23 mouse cellular contexts compared by ENCODE assay signal in genomic region chr1:165668904-165669303, GRCm38 (mm10). TPM values are rescaled to one million over a fixed set of nuclear protein-coding genes. Genes with fewer than 3 reads are reported as not detected.
DNase-seq lines count a peak whose midpoint lies in the region; ATAC-seq and TF ChIP-seq lines count a peak whose summit lies in the region.
"Had no signal": no experiment of that assay in that cellular context is flagged by ENCODE, and none has a peak within 500 bp of the region (broad histone marks: within the 10 kb centered on the region; RNA-seq: fewer than 3 reads in every experiment).

No protein-coding gene starts in this region.

- no peak overlapping the region for H3K4me3 ChIP-seq in forebrain, embryonic 10.5 days
- no peak overlapping the region for H3K4me3 ChIP-seq in forebrain, embryonic 15.5 days
- H3K4me3 ChIP-seq in heart, embryonic 14.5 days (ENCODE audit: control insufficient read depth in 1 of 2, insufficient read depth in 1 of 2, low read depth in 1 of 2, low read length in 2 of 2), result no peak overlapping the region
- H3K4me3 ChIP-seq in lung, postnatal 0 days (ENCODE audit: low read depth, low read length), result no peak overlapping the region
- H3K4me3 ChIP-seq: embryonic facial prominence, embryonic 10.5 days; forebrain, embryonic 13.5 days; hindbrain, embryonic 10.5 days; limb, embryonic 13.5 days; liver, embryonic 13.5 days; megakaryocyte, embryonic 14.5 days; neural tube, embryonic 13.5 days had no signal

- H3K9me3 ChIP-seq in forebrain, embryonic 10.5 days, result no peaks in the 10 kb centered on the region
- no peaks in the 10 kb centered on the region for H3K9me3 ChIP-seq in forebrain, embryonic 15.5 days
- no peaks in the 10 kb centered on the region for H3K9me3 ChIP-seq in heart, embryonic 14.5 days (ENCODE audit: control insufficient read depth, low read length)
- no peaks in the 10 kb centered on the region for H3K9me3 ChIP-seq in lung, postnatal 0 days (ENCODE audit: low read length)
- H3K9me3 ChIP-seq: embryonic facial prominence, embryonic 10.5 days; forebrain, embryonic 13.5 days; hindbrain, embryonic 10.5 days; limb, embryonic 13.5 days; liver, embryonic 13.5 days; megakaryocyte, embryonic 14.5 days; neural tube, embryonic 13.5 days had no signal

- no peak for DNase-seq in forebrain, embryonic 10.5 days (ENCODE audit: extremely low spot score, low spot score)
- no peak for DNase-seq in heart, adult 9 months (ENCODE audit: low spot score in 2 of 2)
- no peak for DNase-seq in lung, postnatal 0 days (ENCODE audit: low spot score)
- DNase-seq in lung, postnatal 25 days (ENCODE audit: low spot score), result no peak
- DNase-seq in splenic B cell, adult 2 months (ENCODE audit: low read depth, low spot score), result peak; percentile 34
- DNase-seq in left cerebral cortex, postnatal 25 days (ENCODE audit: low spot score in 2 of 2), result no peak
- DNase-seq: cerebellum, adult 8-10 months; gastrocnemius, postnatal 14 days; kidney, adult 9 months; kidney, postnatal 4 days; liver, embryonic 13.5 days; lung, postnatal 14 days; midbrain, embryonic 14.5 days; right cerebral cortex, adult 18-20 months; thymus, postnatal 36 days had no signal

- intact Hi-C loops in left cerebral cortex, postnatal 25 days (cut with DNase I), result loop anchor here (10.0 kb wide), 1 partner anchor 486 kb away; no protein-coding TSS in a partner anchor

- peaks cover 9% of the 10 kb centered on the region; the same call in 1 of the 2 replicates for H3K4me1 ChIP-seq in forebrain, embryonic 10.5 days
- no peaks in the 10 kb centered on the region for H3K4me1 ChIP-seq in forebrain, embryonic 15.5 days
- H3K4me1 ChIP-seq in heart, embryonic 14.5 days (ENCODE audit: control insufficient read depth in 2 of 2, insufficient read depth in 2 of 2, low read length in 2 of 2), result peaks cover 38 to 84% of the 10 kb centered on the region in 2 experiments
- H3K4me1 ChIP-seq in lung, postnatal 0 days (ENCODE audit: insufficient read depth, low read depth, low read length), result no peaks in the 10 kb centered on the region
- H3K4me1 ChIP-seq: forebrain, embryonic 13.5 days; liver, embryonic 13.5 days had no signal

- ATAC-seq in forebrain, embryonic 15.5 days (replicated peaks), result no peak
- no peak for ATAC-seq in heart, embryonic 14.5 days (ENCODE audit: insufficient number of reproducible peaks, insufficient read depth, low FRiP score, low read depth)
- ATAC-seq in lung, postnatal 0 days, result peak; percentile 66; the same call in 1 of the 2 replicates
- ATAC-seq: forebrain, embryonic 13.5 days had no signal

- WGBS in forebrain, embryonic 10.5 days, result 81% methylated on average over 4 of the region's 4 CpGs
- 79% methylated on average over 4 of the region's 4 CpGs for WGBS in forebrain, embryonic 15.5 days
- 41% methylated on average over 4 of the region's 4 CpGs for WGBS in heart, embryonic 14.5 days
- 35% methylated on average over 4 of the region's 4 CpGs for WGBS in lung, postnatal 0 days

- no peak for TF ChIP-seq EP300 in lung, postnatal 0 days (IDR thresholded peaks at IDR 0.05)

- H3K27ac ChIP-seq in forebrain, embryonic 10.5 days, result 0 out of 2 replicates have a peak overlapping the region, but pooled peaks have one; percentile 15
- H3K27ac ChIP-seq in forebrain, embryonic 15.5 days (replicated peaks), result no peak overlapping the region
- H3K27ac ChIP-seq in heart, embryonic 14.5 days (replicated peaks in 1 of 2; ENCODE audit: control insufficient read depth in 1 of 2, insufficient read depth in 1 of 2, low read depth in 2 of 2, low read length in 2 of 2), result peak overlapping the region; percentile 30 to 95; a peak in 3 of 4 replicates
- H3K27ac ChIP-seq in lung, postnatal 0 days (ENCODE audit: low read length), result no peak overlapping the region
- H3K27ac ChIP-seq: embryonic facial prominence, embryonic 10.5 days; forebrain, embryonic 13.5 days; hindbrain, embryonic 10.5 days; limb, embryonic 13.5 days; liver, embryonic 13.5 days; neural tube, embryonic 13.5 days had no signal

- no peaks in the 10 kb centered on the region for H3K36me3 ChIP-seq in forebrain, embryonic 10.5 days (replicated peaks)
- no peaks in the 10 kb centered on the region for H3K36me3 ChIP-seq in forebrain, embryonic 15.5 days
- H3K36me3 ChIP-seq in heart, embryonic 14.5 days (ENCODE audit: control insufficient read depth, insufficient read depth, low read length), result peaks cover 47% of the 10 kb centered on the region
- H3K36me3 ChIP-seq in lung, postnatal 0 days (ENCODE audit: insufficient read depth, low read length), result no peaks in the 10 kb centered on the region
- H3K36me3 ChIP-seq in splenic B cell, adult 2 months (ENCODE audit: control insufficient read depth, insufficient read depth, low read length, poor library complexity, severe bottlenecking), result peaks cover 5% of the 10 kb centered on the region
- H3K36me3 ChIP-seq: embryonic facial prominence, embryonic 10.5 days; hindbrain, embryonic 10.5 days; limb, embryonic 13.5 days; liver, embryonic 13.5 days; neural tube, embryonic 13.5 days had no signal

- no peak overlapping the region for H3K9ac ChIP-seq in forebrain, embryonic 15.5 days (replicated peaks)
- no peak overlapping the region for H3K9ac ChIP-seq in heart, embryonic 14.5 days (ENCODE audit: low read length)
- no peak overlapping the region for H3K9ac ChIP-seq in lung, postnatal 0 days (replicated peaks; ENCODE audit: low read depth)
- H3K9ac ChIP-seq: forebrain, embryonic 13.5 days; limb, embryonic 13.5 days; liver, embryonic 13.5 days; neural tube, embryonic 13.5 days had no signal

- no peaks in the 10 kb centered on the region for H3K27me3 ChIP-seq in forebrain, embryonic 10.5 days (ENCODE audit: poor library complexity, severe bottlenecking)
- no peaks in the 10 kb centered on the region for H3K27me3 ChIP-seq in forebrain, embryonic 15.5 days
- no peaks in the 10 kb centered on the region for H3K27me3 ChIP-seq in heart, embryonic 14.5 days (ENCODE audit: control insufficient read depth, insufficient read depth, low read length)
- no peaks in the 10 kb centered on the region for H3K27me3 ChIP-seq in lung, postnatal 0 days (replicated peaks; ENCODE audit: insufficient read depth, low read length)
- no peaks in the 10 kb centered on the region for H3K27me3 ChIP-seq in splenic B cell, adult 2 months (ENCODE audit: control insufficient read depth, insufficient read depth, low read length, poor library complexity, severe bottlenecking)
- H3K27me3 ChIP-seq: forebrain, embryonic 13.5 days; limb, embryonic 13.5 days; liver, embryonic 13.5 days; neural tube, embryonic 13.5 days had no signal

- no peak for TF ChIP-seq CTCF in lung, postnatal 0 days (IDR thresholded peaks at IDR 0.05)

- H3K4me2 ChIP-seq in forebrain, embryonic 15.5 days (replicated peaks), result no peak overlapping the region
- no peak overlapping the region for H3K4me2 ChIP-seq in heart, embryonic 14.5 days (ENCODE audit: low read length)
- no peak overlapping the region for H3K4me2 ChIP-seq in lung, postnatal 0 days (replicated peaks; ENCODE audit: low read depth, low read length)
- H3K4me2 ChIP-seq: forebrain, embryonic 13.5 days; limb, embryonic 13.5 days; liver, embryonic 13.5 days; neural tube, embryonic 13.5 days had no signal

RNA-seq across cellular contexts. Expression of gene Mpzl1, which starts 34.6 kb away (rescaled TPM):
- polyA plus RNA-seq in forebrain, embryonic 10.5 days (2016; fragmentation: Nextera tagmentation; extraction: Ambion mirVana), result 119 and 122 TPM in 2 replicates
- 144 and 146 TPM in 2 replicates for polyA plus RNA-seq in forebrain, embryonic 15.5 days (2015; fragmentation: Nextera tagmentation; extraction: Ambion mirVana)
- 121 TPM in 2 replicates for polyA plus RNA-seq in heart, embryonic 14.5 days (2014; fragmentation: Nextera tagmentation; extraction: Ambion mirVana)
- polyA plus RNA-seq in lung, postnatal 0 days (2015; fragmentation: Nextera tagmentation; extraction: Ambion mirVana), result 136 and 149 TPM in 2 replicates
- total RNA-seq in left cerebral cortex, postnatal 25 days (2021), result 10 to 100 TPM; 34.2 to 36.6 TPM

RNA-seq across cellular contexts. Expression of gene Rcsd1, which starts 40.7 kb away (rescaled TPM):
- polyA plus RNA-seq in forebrain, embryonic 10.5 days (2016; fragmentation: Nextera tagmentation; extraction: Ambion mirVana), result 8.3 and 8.4 TPM in 2 replicates
- polyA plus RNA-seq in forebrain, embryonic 15.5 days (2015; fragmentation: Nextera tagmentation; extraction: Ambion mirVana), result 7.0 and 8.0 TPM in 2 replicates
- polyA plus RNA-seq in heart, embryonic 14.5 days (2014; fragmentation: Nextera tagmentation; extraction: Ambion mirVana), result 81.2 and 86.3 TPM in 2 replicates
- 49.6 and 54.4 TPM in 2 replicates for polyA plus RNA-seq in lung, postnatal 0 days (2015; fragmentation: Nextera tagmentation; extraction: Ambion mirVana)
- 1 to 10 TPM; 4.9 to 6.0 TPM for total RNA-seq in left cerebral cortex, postnatal 25 days (2021)

Comparison
In these comparisons a context has a peak if more than half of its experiments do, and no peak if none do; other contexts are left out.
1. H3K27ac ChIP-seq: peak in forebrain, embryonic 10.5 days (single experiment) and heart, embryonic 14.5 days (2 of 2); none in forebrain, embryonic 15.5 days (single experiment) and lung, postnatal 0 days (single experiment).